Mouse (Mus musculus) neural tube, postnatal 0 days (tissue): ENCODE results near the gene Acad8. TPM values are rescaled to one million over a fixed set of nuclear protein-coding genes. Genes with fewer than 3 reads are reported as not detected.

Experiments
- polyA plus RNA-seq: library from polyadenylated mRNA; unstranded; fragments of >200 nt; fragmentation: Nextera tagmentation; extraction: Ambion mirVana; gene quantifications from 2 replicates; pipeline ENCODE4 v1.2.1, GENCODE M21; 2015

The Acad8 gene
- 23.7 and 28.8 TPM in 2 replicates for polyA plus RNA-seq

DNA sequence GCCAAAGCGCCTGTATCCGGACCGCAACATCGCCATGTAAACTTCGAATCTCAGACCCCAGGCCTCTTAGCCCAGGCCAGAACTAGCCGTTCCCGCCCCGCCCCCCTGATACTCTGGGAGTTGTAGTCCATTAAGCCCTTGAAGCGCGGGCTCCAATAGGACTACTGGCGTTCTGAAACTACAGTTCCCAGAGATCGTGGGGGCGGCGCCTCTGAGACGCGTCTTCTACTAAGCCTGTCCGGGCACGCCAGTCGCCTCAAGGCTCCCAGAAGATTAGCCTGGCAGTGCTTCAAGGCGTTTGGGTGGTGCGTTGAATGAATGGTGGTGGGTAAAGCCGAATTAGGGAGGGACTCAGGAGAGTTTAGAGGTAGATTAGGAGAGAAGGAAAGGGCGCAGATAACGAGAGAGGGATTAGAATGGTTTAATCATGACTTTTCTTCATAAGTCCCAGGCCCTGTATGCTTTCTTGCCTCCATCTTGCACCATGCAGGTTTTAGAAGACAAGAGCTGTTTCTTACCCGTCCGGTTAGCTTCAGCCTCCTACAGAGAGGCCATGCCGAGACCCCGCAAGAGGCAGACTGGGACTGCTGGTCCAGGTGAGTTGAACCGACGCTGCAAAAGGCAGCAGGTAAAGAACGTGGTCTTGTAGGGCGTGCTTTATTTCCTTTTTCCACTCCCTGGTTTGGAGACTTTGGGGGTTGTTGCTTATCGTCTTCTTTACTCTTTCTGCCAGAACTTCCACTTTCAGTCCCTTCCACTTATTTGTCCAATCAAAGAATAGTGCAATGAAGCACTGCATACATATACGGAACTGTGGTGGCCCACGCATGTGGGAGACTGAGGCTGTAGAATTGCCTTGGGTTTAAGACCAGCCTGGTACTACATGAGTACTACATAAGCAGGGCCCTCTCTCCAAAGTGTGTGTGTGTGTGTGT lies at the start of gene Acad8, which contains the start of gene Thyn1:
Gene Acad8 (minus strand): TSS at position 106 of the 935 bp plus-strand sequence.
Gene Thyn1 (plus strand): TSS at position 250 of the 935 bp plus-strand sequence.

DNA sequence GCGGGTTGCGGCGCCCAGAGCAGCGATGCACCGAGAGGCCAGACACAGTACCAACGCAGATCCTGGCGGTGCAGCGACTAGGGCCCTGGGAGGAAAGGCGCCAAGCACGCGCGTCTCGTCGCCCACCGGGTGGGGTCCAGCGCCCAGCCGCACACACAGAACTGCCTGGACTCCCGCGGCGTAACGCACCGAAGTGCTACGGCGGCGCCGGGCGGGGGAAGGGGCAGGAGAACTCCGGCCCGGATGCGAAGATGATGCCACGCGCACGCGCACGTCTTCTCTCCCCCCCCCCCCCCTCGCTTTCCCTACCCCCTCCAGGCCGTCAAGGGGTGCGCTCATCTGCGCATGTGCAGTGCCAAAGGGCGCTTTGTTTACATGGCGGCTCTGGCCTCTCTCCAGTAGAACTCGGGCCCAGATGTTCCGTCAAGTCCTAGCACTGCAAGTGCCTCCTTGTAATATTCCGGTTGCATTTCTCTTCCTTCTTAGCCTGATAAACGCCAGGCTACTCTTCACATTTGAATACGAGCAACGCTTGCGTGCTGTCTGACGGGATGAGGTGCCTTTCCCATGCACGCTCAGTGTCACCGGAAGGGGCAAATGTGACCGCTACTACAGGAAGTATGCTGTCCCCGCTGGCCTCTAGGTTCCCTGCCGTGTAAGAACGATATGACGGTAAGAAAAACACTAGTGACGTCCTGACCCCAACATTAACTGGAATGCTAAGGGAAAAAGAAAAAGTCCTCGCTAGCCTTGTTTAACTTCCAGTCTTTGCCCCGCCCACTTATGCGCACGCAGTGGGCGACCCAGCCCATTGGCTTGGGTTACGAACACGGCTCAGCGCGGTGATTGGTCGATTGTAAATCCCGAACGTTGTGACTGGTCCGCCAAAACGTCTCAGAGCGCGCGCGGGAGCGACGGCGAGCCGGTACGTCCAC lies 30.7 kb upstream of the Acad8 start, which contains the start of the genes Vps26b and Ncapd3:
Gene Vps26b (minus strand): TSS at position 238 of the 935 bp plus-strand sequence.
Gene Ncapd3 (plus strand): TSS at position 348 of the 935 bp plus-strand sequence.

Other genes starting within 250 kb of the Acad8 start
- 1.8 and 2.0 TPM in 2 replicates for gene Glb1l2, start 193.1 kb downstream of the Acad8 start, polyA plus RNA-seq
- gene Glb1l3, start 138.7 kb downstream of the Acad8 start, polyA plus RNA-seq, result not detected in 2 replicates
- gene Gm1110, start 76.5 kb downstream of the Acad8 start, polyA plus RNA-seq, result not detected in 2 replicates
- gene Thyn1, start 144 bp upstream of the Acad8 start, polyA plus RNA-seq, result 140 and 141 TPM in 2 replicates
- gene Vps26b, start 30.5 kb upstream of the Acad8 start, polyA plus RNA-seq, result 67.4 and 72.2 TPM in 2 replicates
- gene Ncapd3, start 30.6 kb upstream of the Acad8 start, polyA plus RNA-seq, result 8.0 and 8.7 TPM in 2 replicates
- gene Jam3, start 155.9 kb upstream of the Acad8 start, polyA plus RNA-seq, result 35.9 and 37.5 TPM in 2 replicates